Mouse (Mus musculus): ENCODE data around the gene Wfdc13.

DNA sequence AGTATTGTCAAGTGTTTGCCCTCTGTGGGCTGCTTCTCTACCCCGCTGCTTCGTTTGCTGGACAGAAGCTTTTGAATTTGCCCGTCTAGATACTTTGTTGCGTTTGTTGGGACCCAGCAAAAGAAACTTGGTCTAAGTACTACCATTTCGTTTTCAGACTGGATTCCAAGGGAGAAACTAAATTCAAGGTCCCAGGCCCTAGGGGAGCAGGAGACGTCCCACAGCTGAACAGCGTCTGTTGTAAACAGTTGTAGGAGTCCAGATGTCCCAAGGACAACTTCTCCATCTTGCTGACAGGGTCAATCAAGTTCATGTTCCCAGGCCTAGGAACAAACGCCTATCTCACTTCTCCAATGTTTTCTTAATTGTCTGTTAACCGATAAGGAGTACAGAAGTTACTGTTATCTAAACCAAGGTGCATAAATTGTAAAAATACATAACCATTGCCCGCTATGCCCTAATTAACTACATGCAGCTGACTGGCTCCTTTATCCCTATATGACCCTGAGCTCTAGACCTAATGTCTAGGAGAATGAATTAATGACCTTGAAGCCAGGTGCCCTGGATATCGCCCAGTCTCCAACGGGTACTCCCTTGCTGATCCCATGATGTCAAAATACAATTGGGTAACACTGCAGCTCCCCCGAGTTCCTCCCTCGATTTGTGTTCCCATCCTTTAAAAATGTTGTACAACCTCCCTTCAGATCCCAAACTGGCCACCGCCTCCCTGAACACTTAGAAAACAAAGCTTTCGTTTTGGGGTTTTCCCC is 7.8 kb upstream of the Wfdc13 start:
- no peak for TF ChIP-seq CTCF (IDR thresholded peaks at IDR 0.05; ENCODE audit: control insufficient read depth, insufficient read depth, insufficient replicate concordance, low read depth, low read length)
- no peak for TF ChIP-seq POLR2A (IDR thresholded peaks at IDR 0.05; ENCODE audit: control insufficient read depth, low read depth, low read length)
